Mouse (Mus musculus) liver, adult 2 months (tissue): ENCODE measurements around the gene Hs3st3a1. TPM values are rescaled to one million over a fixed set of nuclear protein-coding genes. Genes with fewer than 3 reads are reported as not detected.
A peak's percentile ranks its signal among the peaks of the same experiment; 100 is the strongest.

Experiments
- DNase-seq: peaks from one replicate; pipeline ENCODE4 v3.0.0-alpha.2; 2011; ENCODE audit warnings: low read depth, low spot score; ENCODE audit errors: extremely low read depth
- H3K27ac ChIP-seq: fragments of 200-500 bp; replicated peaks from 2 replicates; pipeline ENCODE4 v1.5.1; 2012; ENCODE audit warnings: low read depth, mild to moderate bottlenecking, control low read depth, inconsistent platforms, low read length; ENCODE audit not compliant: insufficient read depth
- H3K27me3 ChIP-seq: fragments of 200-500 bp; 2 replicates; pipeline ENCODE4 v1.6.1; 2012; ENCODE audit warnings: mild to moderate bottlenecking, moderate library complexity, low read length, inconsistent platforms; ENCODE audit not compliant: control insufficient read depth, insufficient read depth
- H3K36me3 ChIP-seq: fragments of 200-500 bp; 2 replicates; pipeline ENCODE4 v1.6.1; 2012; ENCODE audit warnings: low read length, inconsistent platforms; ENCODE audit not compliant: control insufficient read depth, insufficient read depth
- H3K4me1 ChIP-seq: fragments of 200-500 bp; 2 replicates; pipeline ENCODE4 v1.6.1; 2011; ENCODE audit warnings: low read length; ENCODE audit not compliant: control insufficient read depth, insufficient read depth
- H3K4me3 ChIP-seq: fragments of 200-500 bp; 2 replicates; pipeline ENCODE4 v1.5.1; 2011; ENCODE audit warnings: low read depth, mild to moderate bottlenecking, control low read depth, low read length, moderate library complexity; ENCODE audit not compliant: insufficient read depth
- H3K79me2 ChIP-seq: fragments of 200-500 bp; 2 replicates; pipeline ENCODE4 v1.6.1; 2012; ENCODE audit warnings: inconsistent platforms, mild to moderate bottlenecking, low read length, moderate library complexity; ENCODE audit not compliant: control insufficient read depth, insufficient read depth
- H3K9ac ChIP-seq: fragments of 200-500 bp; 2 replicates; pipeline ENCODE4 v1.6.1; 2012; ENCODE audit warnings: low read depth, mild to moderate bottlenecking, control low read depth, inconsistent platforms, low read length
- CTCF ChIP-seq: fragments of 200-500 bp; IDR thresholded peaks from 2 replicates; pipeline ENCODE4 v1.5.1; 2011; ENCODE audit warnings: low read depth, low read length, control low read depth
- POLR2A ChIP-seq: fragments of 200-500 bp; IDR thresholded peaks from 2 replicates; pipeline ENCODE4 v1.6.1; 2011; ENCODE audit warnings: low read length, control low read depth; ENCODE audit not compliant: insufficient read depth; ENCODE audit errors: extremely low read depth
- WGBS: fragments of 180-500 bp; shearing (Covaris S2); methylation state at CpG from one replicate; pipeline ENCODE4 v1.1.7; 2018; 5-methylcytosine and 5-hydroxymethylcytosine counted together
- polyA plus RNA-seq: library from polyadenylated mRNA; depleted of rRNA; stranded (reverse); fragments of >200 nt; gene quantifications from 2 replicates; pipeline ENCODE4 v1.2.3, GENCODE M21; 2012
- total RNA-seq: library from RNA; depleted of rRNA; stranded (reverse); fragments of >200 nt; gene quantifications from 2 replicates; pipeline ENCODE4 v1.2.3, GENCODE M21; 2014

The Hs3st3a1 gene
- total and polyA plus RNA-seq, 2 experiments: 0.57 to 0.65 TPM

DNA sequence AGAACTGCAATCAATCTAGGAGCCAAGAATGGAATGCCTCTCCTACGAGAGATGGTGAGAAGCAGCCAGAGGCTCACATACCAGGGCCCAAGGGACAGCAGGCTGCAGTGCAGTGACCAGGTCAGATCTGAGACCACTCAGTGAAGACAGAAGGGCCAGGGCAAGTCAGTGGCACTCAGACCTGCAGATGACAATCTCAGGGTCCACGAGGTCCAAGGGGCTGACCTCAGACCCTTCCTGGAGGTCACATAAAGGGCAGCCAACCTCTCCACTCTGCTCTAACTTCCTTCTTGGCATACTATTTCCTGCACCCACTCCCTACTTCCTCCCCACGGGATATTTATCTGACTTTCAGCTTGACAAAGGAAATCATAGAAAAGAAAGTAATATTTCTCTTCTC is 60.8 kb downstream of the Hs3st3a1 start:
- Histone ChIP-seq H3K79me2 (no peaks in the 10 kb centered on the region), H3K27ac (no peak overlapping the region), H3K4me3 (no peak overlapping the region), H3K4me1 (no peaks in the 10 kb centered on the region; the same call in 1 of the 2 replicates), H3K36me3 (no peaks in the 10 kb centered on the region), H3K9ac (no peak overlapping the region), H3K27me3 (no peaks in the 10 kb centered on the region)
- peak; percentile 14 for DNase-seq
- 41% methylated on average over 3 of the region's 3 CpGs for WGBS
- TF ChIP-seq CTCF (no peak), POLR2A (no peak)

DNA sequence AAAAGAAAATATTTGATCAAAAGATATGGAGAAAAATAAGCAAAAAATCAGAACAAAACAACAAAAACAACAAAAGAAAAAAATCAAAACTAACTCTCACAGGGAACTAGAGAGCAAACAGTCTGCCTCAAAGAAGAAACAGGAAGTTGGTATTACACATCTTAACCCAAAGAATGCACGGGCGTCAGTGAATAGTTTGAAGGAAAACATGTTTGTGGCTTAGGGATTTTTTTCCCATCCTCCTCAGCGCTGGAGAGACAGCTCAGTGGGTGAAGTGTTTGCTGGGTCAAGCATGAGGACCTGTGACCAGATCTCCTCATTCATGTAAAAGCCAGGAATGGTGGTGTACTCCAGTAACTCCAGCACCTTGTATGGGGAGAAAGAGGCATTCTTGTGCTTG is 61.5 kb downstream of the Hs3st3a1 start:
- DNase-seq: peak; percentile 23
- H3K79me2 ChIP-seq: no peaks in the 10 kb centered on the region
- H3K27me3 ChIP-seq: no peaks in the 10 kb centered on the region
- 65% methylated on average over 3 of the region's 3 CpGs for WGBS
- no peak overlapping the region for H3K9ac ChIP-seq
- TF ChIP-seq POLR2A (no peak), CTCF (no peak)
- no peak overlapping the region for H3K4me3 ChIP-seq
- no peaks in the 10 kb centered on the region for H3K36me3 ChIP-seq
- no peaks in the 10 kb centered on the region; the same call in 1 of the 2 replicates for H3K4me1 ChIP-seq
- no peak overlapping the region for H3K27ac ChIP-seq

DNA sequence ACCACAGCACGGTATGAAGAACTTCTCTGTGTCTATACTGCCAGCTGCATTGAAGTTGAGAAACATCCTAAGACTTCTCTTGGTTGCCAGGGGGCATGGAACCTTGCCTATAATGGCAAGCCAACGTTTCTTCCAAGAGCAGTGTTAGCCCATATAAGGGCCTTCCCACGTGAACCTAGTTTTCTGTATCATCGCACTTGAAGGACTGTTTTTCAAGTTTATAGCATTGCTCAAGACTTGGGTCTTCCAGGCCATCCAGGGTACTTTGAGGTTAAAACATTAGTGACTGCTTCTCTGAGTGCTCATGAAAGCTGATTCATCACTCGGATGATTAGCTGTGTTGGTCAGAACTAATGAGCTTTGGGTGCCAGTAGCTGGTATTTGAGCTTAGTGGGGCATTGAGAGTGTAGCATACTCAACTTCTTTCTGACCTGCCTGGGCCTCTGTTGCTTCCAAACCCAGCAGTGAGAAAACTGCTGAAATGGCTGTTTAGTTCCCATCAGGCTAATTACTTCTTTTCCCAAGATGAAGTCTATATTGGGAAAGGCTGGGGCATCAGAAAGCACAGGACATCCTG is 65.5 kb downstream of the Hs3st3a1 start:
- Histone ChIP-seq H3K79me2 (no peaks in the 10 kb centered on the region), H3K9ac (no peak overlapping the region), H3K4me1 (no peaks in the 10 kb centered on the region; the same call in 1 of the 2 replicates), H3K4me3 (no peak overlapping the region), H3K27ac (no peak overlapping the region), H3K36me3 (no peaks in the 10 kb centered on the region), H3K27me3 (no peaks in the 10 kb centered on the region)
- WGBS: 87% methylated on average over 5 of the region's 5 CpGs
- TF ChIP-seq CTCF (no peak), POLR2A (no peak)
- DNase-seq: no peak

DNA sequence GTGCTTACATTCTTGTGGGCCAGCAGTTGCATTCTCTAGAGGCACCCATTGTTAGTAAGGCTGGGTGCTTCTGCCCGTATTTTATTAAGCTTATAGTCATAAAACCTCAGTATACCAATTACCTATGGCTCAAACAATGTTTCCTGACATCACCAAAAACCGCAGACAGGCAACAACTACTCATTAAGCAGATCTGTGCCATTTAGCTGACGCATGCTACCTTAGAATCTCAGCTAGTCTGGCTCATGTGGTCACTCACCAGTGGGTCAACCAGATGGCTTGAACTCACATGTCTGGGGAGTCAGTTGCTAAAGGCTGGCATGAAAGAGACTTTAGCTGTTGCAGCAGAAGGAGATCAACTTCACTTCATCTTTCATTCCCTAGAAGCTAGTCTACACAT is 67.9 kb downstream of the Hs3st3a1 start:
- Histone ChIP-seq H3K4me3 (no peak overlapping the region), H3K27ac (no peak overlapping the region), H3K9ac (no peak overlapping the region), H3K36me3 (no peaks in the 10 kb centered on the region), H3K79me2 (no peaks in the 10 kb centered on the region), H3K4me1 (no peaks in the 10 kb centered on the region), H3K27me3 (no peaks in the 10 kb centered on the region)
- 89% methylated on average over 3 of the region's 3 CpGs for WGBS
- DNase-seq: no peak
- no peak for TF ChIP-seq CTCF
- no peak for TF ChIP-seq POLR2A

DNA sequence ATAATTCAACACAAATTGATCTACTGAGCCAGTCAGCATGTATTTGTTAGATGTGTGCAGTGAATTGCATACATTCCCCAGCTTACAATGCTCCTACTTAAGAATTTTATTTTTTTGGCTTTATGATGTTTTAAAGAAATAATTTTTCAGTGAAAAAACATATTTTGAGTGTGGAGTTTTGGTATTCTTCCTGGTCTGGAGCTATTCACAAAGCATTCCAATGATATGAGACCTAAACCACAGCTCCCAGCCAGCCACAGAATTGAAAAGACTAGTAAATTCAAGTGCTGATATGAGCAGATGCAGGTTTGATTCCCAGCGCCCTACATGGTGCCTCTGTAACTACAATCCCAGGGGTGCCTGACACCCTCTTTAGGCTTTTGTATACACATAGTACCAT is 70.8 kb downstream of the Hs3st3a1 start:
- TF ChIP-seq CTCF (no peak), POLR2A (no peak)
- H3K9ac ChIP-seq: no peak overlapping the region
- no peak overlapping the region for H3K4me3 ChIP-seq
- WGBS: 98% methylated on average over 1 of the region's 1 CpGs
- H3K27me3 ChIP-seq: no peaks in the 10 kb centered on the region
- no peaks in the 10 kb centered on the region for H3K4me1 ChIP-seq
- no peaks in the 10 kb centered on the region for H3K79me2 ChIP-seq
- no peaks in the 10 kb centered on the region for H3K36me3 ChIP-seq
- DNase-seq: no peak
- H3K27ac ChIP-seq: no peak overlapping the region

DNA sequence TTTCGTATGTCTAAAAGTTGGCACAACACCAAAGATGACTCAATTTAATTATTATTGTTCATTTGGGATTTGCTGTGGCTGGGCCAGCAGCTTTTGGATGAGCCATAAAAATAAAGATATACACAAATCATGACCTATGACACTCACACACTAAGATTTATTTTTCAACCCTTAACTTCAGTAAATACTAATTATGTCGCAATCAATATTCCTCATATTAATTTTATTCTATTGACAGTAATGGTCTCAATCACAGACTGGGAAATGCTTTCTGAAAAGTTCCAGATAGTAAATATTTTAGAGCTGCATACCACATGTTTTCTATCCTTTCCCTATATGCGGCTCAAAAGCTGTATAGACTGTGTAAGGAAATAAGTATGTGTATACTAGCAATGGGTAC is 71.9 kb downstream of the Hs3st3a1 start:
- no peaks in the 10 kb centered on the region for H3K27me3 ChIP-seq
- TF ChIP-seq CTCF (no peak), POLR2A (no peak)
- H3K9ac ChIP-seq: no peak overlapping the region
- H3K4me1 ChIP-seq: no peaks in the 10 kb centered on the region
- H3K4me3 ChIP-seq: no peak overlapping the region
- no peaks in the 10 kb centered on the region for H3K79me2 ChIP-seq
- DNase-seq: no peak
- H3K27ac ChIP-seq: no peak overlapping the region
- H3K36me3 ChIP-seq: no peaks in the 10 kb centered on the region
- WGBS: 83% methylated on average over 3 of the region's 3 CpGs
